Mouse (Mus musculus) neural tube, embryonic 14.5 days (tissue): ENCODE results near the gene Mamstr. TPM values are rescaled to one million over a fixed set of nuclear protein-coding genes. Genes with fewer than 3 reads are reported as not detected.
A peak's percentile ranks its signal among the peaks of the same experiment; 100 is the strongest.
"Not testable (repeated sequence)": the region's sequence is repeated elsewhere in the genome, so short reads cannot be mapped to it uniquely, and the experiment has no call there.

ENCODE experiments used
- ATAC-seq: fragments of 200-750 bp; cut with Nextera tagmentation; 2 replicates; pipeline ENCODE4 v1.8.0; 2017; ENCODE audit warnings: low read depth, mild to moderate bottlenecking, moderate TSS enrichment, moderate library complexity
- H3K27ac ChIP-seq: fragments of 300-500 bp; sonication (generic); 2 replicates; pipeline ENCODE4 v1.5.1; 2014; ENCODE audit warnings: low read depth, mild to moderate bottlenecking, control low read depth, low read length, moderate library complexity, mixed read lengths
- H3K27me3 ChIP-seq: fragments of 300-500 bp; sonication (generic); 2 replicates; pipeline ENCODE4 v1.6.1; 2014; ENCODE audit warnings: low read length; ENCODE audit not compliant: control insufficient read depth, insufficient read depth
- H3K36me3 ChIP-seq: fragments of 300-500 bp; sonication (generic); 2 replicates; pipeline ENCODE4 v1.6.1; 2014; ENCODE audit warnings: low read length, mixed read lengths; ENCODE audit not compliant: control insufficient read depth, insufficient read depth
- H3K4me1 ChIP-seq: fragments of 300-500 bp; sonication (generic); 2 replicates; pipeline ENCODE4 v1.6.1; 2014; ENCODE audit warnings: low read length; ENCODE audit not compliant: control insufficient read depth, insufficient read depth
- H3K4me2 ChIP-seq: fragments of 300-500 bp; sonication (generic); 2 replicates; pipeline ENCODE4 v1.6.1; 2014; ENCODE audit warnings: mild to moderate bottlenecking, low read depth, low read length, control low read depth
- H3K4me3 ChIP-seq: fragments of 300-500 bp; sonication (generic); 2 replicates; pipeline ENCODE4 v1.5.1; 2014; ENCODE audit warnings: low read depth, low read length, control low read depth, mixed read lengths
- H3K9ac ChIP-seq: fragments of 300-500 bp; sonication (generic); replicated peaks from 2 replicates; pipeline ENCODE4 v1.6.1; 2014; ENCODE audit warnings: low read depth, mild to moderate bottlenecking, control low read depth, low read length, mixed read lengths
- H3K9me3 ChIP-seq: fragments of 300-500 bp; sonication (generic); 2 replicates; pipeline ENCODE4 v1.6.1; 2016; ENCODE audit warnings: low read length; ENCODE audit not compliant: control insufficient read depth
- WGBS: fragments of 180-500 bp; shearing (Covaris S2); extraction: QIAGEN DNeasy Blood & Tissue Kit; methylation state at CpG from one replicate; pipeline ENCODE4 v1.1.7; 2014; 5-methylcytosine and 5-hydroxymethylcytosine counted together
- polyA plus RNA-seq: library from polyadenylated mRNA; unstranded; fragments of >200 nt; fragmentation: Nextera tagmentation; extraction: Ambion mirVana; gene quantifications from 2 replicates; pipeline ENCODE4 v1.2.1, GENCODE M21; 2014

Mamstr gene
- polyA plus RNA-seq, 1 experiment from 2014 or later, result 2.6 TPM

DNA sequence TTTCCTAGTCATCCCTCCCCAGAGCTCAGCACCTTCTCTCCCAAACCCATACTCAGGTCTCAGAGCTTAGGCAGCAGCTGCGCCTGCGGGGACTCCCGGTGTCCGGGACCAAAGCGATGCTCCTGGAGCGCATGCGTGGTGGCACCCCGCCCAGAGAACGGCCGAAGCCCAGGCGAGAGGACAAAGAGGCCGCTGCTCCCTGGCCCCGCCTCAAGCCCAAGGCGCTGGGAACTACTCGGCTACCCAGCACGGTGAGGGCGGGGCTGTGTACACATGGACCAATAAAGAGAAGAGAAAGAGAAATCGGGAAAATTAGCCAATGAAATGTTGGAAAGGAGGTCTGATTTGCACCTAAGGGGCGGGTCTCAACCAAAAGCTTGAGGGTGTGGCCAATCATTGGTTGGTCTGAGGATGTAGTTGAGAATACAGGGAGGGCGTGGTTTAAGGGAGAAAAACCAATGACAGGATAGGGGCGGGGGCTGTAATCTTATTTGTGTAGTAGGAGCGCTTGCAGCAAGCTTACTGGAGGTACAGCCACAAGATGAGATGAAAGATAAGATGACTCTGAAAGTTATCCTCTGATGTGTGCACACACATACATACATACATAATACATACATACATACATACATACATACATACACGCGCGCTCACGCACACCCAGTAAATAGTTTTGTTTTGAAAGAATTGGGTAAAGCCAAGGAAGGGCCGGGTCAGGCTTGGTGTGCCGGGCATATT lies 3.8 kb downstream of the Mamstr start:
- Histone ChIP-seq H3K4me2 (peak overlapping the region; percentile 71), H3K36me3 (no peaks in the 10 kb centered on the region), H3K27me3 (no peaks in the 10 kb centered on the region), H3K9ac (peak overlapping the region; percentile 60), H3K4me1 (peaks cover 14% of the 10 kb centered on the region), H3K27ac (peak overlapping the region; percentile 85), H3K9me3 (no peaks in the 10 kb centered on the region), H3K4me3 (peak overlapping the region; percentile 38)
- 1% methylated on average over 28 of the region's 28 CpGs for WGBS
- peak; percentile 92 for ATAC-seq

- no peaks in the 10 kb centered on the region for H3K27me3 ChIP-seq
- peak; percentile 42 for ATAC-seq
- H3K4me3 ChIP-seq, result peak overlapping the region; percentile 20
- no peaks in the 10 kb centered on the region for H3K36me3 ChIP-seq
- 2% methylated on average over 18 of the region's 18 CpGs for WGBS
- no peaks in the 10 kb centered on the region for H3K9me3 ChIP-seq
- H3K9ac ChIP-seq, result peak overlapping the region; percentile 46; the same call in 1 of the 2 replicates
- H3K27ac ChIP-seq, result peak overlapping the region; percentile 57
- peak overlapping the region; percentile 59 for H3K4me2 ChIP-seq
- peaks cover 14% of the 10 kb centered on the region for H3K4me1 ChIP-seq
Measured at GRCm38 (mm10) chr7:45644183-45644582, 4.4 kb downstream of the Mamstr start.

DNA sequence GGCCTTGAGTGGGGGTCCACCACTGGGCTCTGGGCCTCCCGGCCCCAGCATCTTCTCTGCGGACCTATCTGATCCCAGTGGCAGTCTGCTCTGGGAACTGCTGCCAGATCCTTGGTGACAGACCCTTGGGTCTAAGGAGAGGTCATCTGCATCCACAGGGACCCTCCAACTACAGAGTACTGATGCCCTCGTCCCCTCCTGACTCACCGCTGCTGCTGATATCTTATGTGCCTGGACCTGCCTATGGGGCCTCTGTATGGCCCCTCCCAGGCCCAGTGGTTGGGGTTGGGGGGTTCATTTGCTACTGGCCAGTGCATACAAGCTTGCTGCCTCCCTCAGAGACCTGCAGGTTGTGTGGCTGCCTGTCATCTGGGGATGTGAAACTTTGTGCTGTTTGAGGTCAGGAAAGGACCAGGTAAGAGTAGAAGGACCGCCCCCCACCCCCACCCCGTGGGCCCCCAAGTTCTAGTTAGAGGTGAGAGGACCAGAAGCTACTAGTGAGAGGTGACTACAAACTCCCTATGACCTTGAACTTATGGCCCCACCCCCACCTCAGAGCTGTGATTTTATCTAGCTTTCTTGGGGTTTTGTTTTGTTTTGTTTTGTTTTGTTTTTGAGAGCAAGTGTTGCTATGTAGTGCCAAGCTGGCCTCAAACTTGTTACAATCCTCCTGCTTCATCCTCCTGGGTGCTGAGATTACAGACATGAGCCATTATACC lies 5.3 kb downstream of the Mamstr start:
- Histone ChIP-seq H3K4me2 (peak overlapping the region; percentile 59; the same call in 1 of the 2 replicates), H3K27me3 (no peaks in the 10 kb centered on the region), H3K27ac (peak overlapping the region; percentile 57), H3K4me3 (peak overlapping the region; percentile 20; the same call in 1 of the 2 replicates), H3K4me1 (peaks cover 14% of the 10 kb centered on the region), H3K36me3 (no peaks in the 10 kb centered on the region), H3K9ac (0 out of 2 replicates have a peak overlapping the region, but pooled peaks have one; percentile 16), H3K9me3 (no peaks in the 10 kb centered on the region)
- ATAC-seq, result no peak
- 69% methylated on average over 6 of the region's 6 CpGs for WGBS

DNA sequence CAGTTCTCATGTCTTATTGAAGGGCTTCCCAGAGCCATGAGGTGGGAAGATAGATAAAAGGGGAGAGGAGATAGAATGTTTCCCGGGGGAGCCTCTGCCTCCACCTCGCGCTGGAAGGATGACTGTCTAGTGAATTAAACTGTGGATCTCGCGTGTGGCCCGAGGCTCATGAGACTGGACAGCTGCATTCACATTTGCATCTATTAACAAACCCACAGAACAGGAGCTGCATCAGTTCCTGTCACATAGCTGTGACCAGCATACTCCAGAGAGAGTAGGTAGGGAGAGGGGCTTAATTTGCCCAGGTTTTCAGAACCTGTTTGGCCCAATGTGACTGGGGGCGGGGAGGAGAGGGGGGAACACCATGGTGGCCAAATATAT lies 5.8 kb downstream of the Mamstr start:
- Histone ChIP-seq H3K4me3 (no peak overlapping the region), H3K27me3 (no peaks in the 10 kb centered on the region), H3K27ac (no peak overlapping the region), H3K4me1 (peaks cover 14% of the 10 kb centered on the region), H3K36me3 (no peaks in the 10 kb centered on the region), H3K4me2 (no peak overlapping the region), H3K9ac (no peak overlapping the region), H3K9me3 (no peaks in the 10 kb centered on the region)
- WGBS, result 44% methylated on average over 7 of the region's 7 CpGs
- ATAC-seq, result no peak

- Histone ChIP-seq H3K4me2 (no peak overlapping the region), H3K36me3 (no peaks in the 10 kb centered on the region), H3K4me1 (peaks cover 14% of the 10 kb centered on the region), H3K9me3 (no peaks in the 10 kb centered on the region), H3K27ac (no peak overlapping the region), H3K4me3 (no peak overlapping the region), H3K9ac (no peak overlapping the region), H3K27me3 (no peaks in the 10 kb centered on the region)
- ATAC-seq, result no peak
- WGBS, result 82% methylated on average over 4 of the region's 4 CpGs
Measured at GRCm38 (mm10) chr7:45646671-45647070, 6.9 kb downstream of the Mamstr start.

DNA sequence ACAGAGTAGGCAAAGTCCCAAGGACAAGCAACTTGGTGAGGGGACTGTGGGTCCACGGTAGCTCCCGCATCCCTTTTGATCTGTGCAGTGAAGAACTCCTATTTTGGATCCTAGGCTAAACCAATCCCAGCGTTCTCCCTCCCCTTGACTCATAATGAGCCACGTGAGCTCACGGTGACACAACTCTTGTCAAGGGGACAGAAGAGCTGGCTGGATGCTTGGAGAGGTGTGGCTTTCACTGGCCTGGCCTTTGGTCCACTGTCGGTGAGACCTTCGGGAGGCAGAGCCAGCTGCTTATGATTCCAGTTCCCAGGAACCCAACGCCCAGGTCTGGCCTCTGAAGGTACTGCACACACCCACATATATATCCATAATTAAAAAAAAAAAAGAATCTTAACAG lies 9.6 kb downstream of the Mamstr start:
- H3K4me2 ChIP-seq, result no peak overlapping the region
- H3K4me3 ChIP-seq, result no peak overlapping the region
- H3K27me3 ChIP-seq, result no peaks in the 10 kb centered on the region
- no peak overlapping the region for H3K9ac ChIP-seq
- no peaks in the 10 kb centered on the region for H3K9me3 ChIP-seq
- no peaks in the 10 kb centered on the region for H3K36me3 ChIP-seq
- ATAC-seq, result no peak
- 78% methylated on average over 8 of the region's 8 CpGs for WGBS
- no peak overlapping the region for H3K27ac ChIP-seq
- peaks cover 5% of the 10 kb centered on the region; the same call in 1 of the 2 replicates for H3K4me1 ChIP-seq

- 98% methylated on average over 19 of the region's 20 CpGs for WGBS
- H3K4me3 ChIP-seq, H3K4me1 ChIP-seq: not testable (repeated sequence)
Measured at GRCm38 (mm10) chr7:45650484-45650883, 10.7 kb downstream of the Mamstr start.

DNA sequence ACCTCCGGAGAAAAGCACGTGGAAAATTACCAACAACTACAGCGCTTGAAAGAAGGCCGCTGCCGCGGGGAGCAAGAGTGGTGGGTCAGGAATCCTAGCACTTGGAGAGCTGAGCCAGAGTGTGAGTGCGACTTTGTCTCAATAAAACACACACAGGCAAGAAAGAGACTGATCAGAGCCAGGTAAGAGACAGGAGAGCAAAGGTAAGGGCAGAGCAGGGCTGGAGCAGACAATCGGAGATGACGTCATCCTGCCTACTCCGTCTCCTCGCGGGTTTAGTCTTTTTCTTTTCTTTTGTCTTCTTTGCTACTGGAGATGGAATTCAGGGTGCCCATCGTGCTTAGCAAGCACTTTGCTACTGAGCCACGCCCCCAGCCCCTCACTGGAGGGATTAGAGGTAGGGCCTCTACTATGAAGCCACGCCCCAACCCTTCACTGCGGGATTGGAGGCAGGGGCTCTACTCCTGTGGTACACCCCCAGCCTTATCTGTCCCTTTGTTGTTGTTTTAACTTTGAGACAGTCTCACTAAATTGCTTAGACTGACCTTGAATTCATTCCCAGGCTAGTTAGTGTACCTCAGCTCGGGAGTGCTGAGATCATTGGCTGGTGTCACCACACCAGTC lies 14.8 kb downstream of the Mamstr start:
- no peaks in the 10 kb centered on the region for H3K27me3 ChIP-seq
- no peak overlapping the region for H3K27ac ChIP-seq
- no peak overlapping the region for H3K4me3 ChIP-seq
- no peaks in the 10 kb centered on the region for H3K4me1 ChIP-seq
- 43% methylated on average over 17 of the region's 17 CpGs for WGBS
- no peak overlapping the region; the same call in 1 of the 2 replicates for H3K4me2 ChIP-seq
- H3K9ac ChIP-seq, result no peak overlapping the region
- H3K9me3 ChIP-seq, result no peaks in the 10 kb centered on the region
- no peaks in the 10 kb centered on the region for H3K36me3 ChIP-seq
- no peak for ATAC-seq

More at GRCm38 (mm10) chr7:45650484-45650883, 10.7 kb downstream of the Mamstr start:
- not testable (repeated sequence) for ATAC-seq, H3K9ac ChIP-seq, H3K27ac ChIP-seq, H3K9me3 ChIP-seq, H3K27me3 ChIP-seq, H3K4me2 ChIP-seq, H3K36me3 ChIP-seq
